Mouse (Mus musculus): ENCODE measurements around the gene Ap4b1.

GRCm38 (mm10) chr3:103791230-103792110 lies 17.9 kb upstream of the Ap4b1 start, which contains the start of gene Hipk1:
- no peak for TF ChIP-seq CTCF (IDR thresholded peaks at IDR 0.05; ENCODE audit: control insufficient read depth, insufficient read depth, insufficient replicate concordance, low read depth, low read length)
- TF ChIP-seq POLR2A (IDR thresholded peaks at IDR 0.05; ENCODE audit: control insufficient read depth, low read depth, low read length), result peak; percentile 96

Data from testis, adult 2 months (tissue).